Mouse (Mus musculus) spleen, adult 2 months (tissue): ENCODE results near the gene Morn5. TPM values are rescaled to one million over a fixed set of nuclear protein-coding genes. Genes with fewer than 3 reads are reported as not detected.

Source experiments
- DNase-seq, 2 experiments: peaks; one replicate each; pipeline versions ENCODE4 v3.0.0 to v3.0.0-alpha.2; 2012 to 2021; ENCODE audit warnings: low spot score in 2 of 2, low read depth in 1 of 2
- H3K27ac ChIP-seq: fragments of 200-500 bp; 2 replicates; pipeline ENCODE4 v1.5.1; 2012; ENCODE audit warnings: low read length, inconsistent platforms; ENCODE audit not compliant: insufficient read depth
- H3K27me3 ChIP-seq: fragments of 200-500 bp; 2 replicates; pipeline ENCODE4 v1.6.1; 2012; ENCODE audit warnings: mild to moderate bottlenecking, moderate library complexity, low read length, inconsistent platforms; ENCODE audit not compliant: control insufficient read depth, insufficient read depth
- H3K36me3 ChIP-seq: fragments of 200-500 bp; 2 replicates; pipeline ENCODE4 v1.6.1; 2012; ENCODE audit warnings: mild to moderate bottlenecking, low read length, inconsistent platforms; ENCODE audit not compliant: control insufficient read depth, insufficient read depth
- H3K4me1 ChIP-seq: fragments of 200-500 bp; 2 replicates; pipeline ENCODE4 v1.6.1; 2011; ENCODE audit warnings: inconsistent platforms; ENCODE audit not compliant: control insufficient read depth, insufficient read depth, insufficient read length
- H3K4me3 ChIP-seq: fragments of 200-500 bp; 2 replicates; pipeline ENCODE4 v1.5.1; 2011; ENCODE audit warnings: mild to moderate bottlenecking, inconsistent platforms; ENCODE audit not compliant: insufficient read depth, insufficient read length; ENCODE audit errors: extremely low read depth
- CTCF ChIP-seq: fragments of 200-500 bp; IDR thresholded peaks from 2 replicates; pipeline ENCODE4 v1.5.1; 2011; ENCODE audit warnings: mild to moderate bottlenecking, inconsistent platforms; ENCODE audit not compliant: insufficient read depth, insufficient read length, insufficient replicate concordance; ENCODE audit errors: extremely low read depth
- POLR2A ChIP-seq: fragments of 200-500 bp; IDR thresholded peaks from 2 replicates; pipeline ENCODE4 v1.6.1; 2011; ENCODE audit warnings: low read depth, low read length, inconsistent platforms
- WGBS: fragments of 180-500 bp; shearing (Covaris S2); methylation state at CpG from one replicate; pipeline ENCODE4 v1.1.7; 2018; 5-methylcytosine and 5-hydroxymethylcytosine counted together
- polyA plus RNA-seq: library from polyadenylated mRNA; depleted of rRNA; stranded (reverse); fragments of >200 nt; gene quantifications from 2 replicates; pipeline ENCODE4 v1.2.3, GENCODE M21; 2012

Morn5 gene
- polyA plus RNA-seq, 1 experiment: not detected

DNA sequence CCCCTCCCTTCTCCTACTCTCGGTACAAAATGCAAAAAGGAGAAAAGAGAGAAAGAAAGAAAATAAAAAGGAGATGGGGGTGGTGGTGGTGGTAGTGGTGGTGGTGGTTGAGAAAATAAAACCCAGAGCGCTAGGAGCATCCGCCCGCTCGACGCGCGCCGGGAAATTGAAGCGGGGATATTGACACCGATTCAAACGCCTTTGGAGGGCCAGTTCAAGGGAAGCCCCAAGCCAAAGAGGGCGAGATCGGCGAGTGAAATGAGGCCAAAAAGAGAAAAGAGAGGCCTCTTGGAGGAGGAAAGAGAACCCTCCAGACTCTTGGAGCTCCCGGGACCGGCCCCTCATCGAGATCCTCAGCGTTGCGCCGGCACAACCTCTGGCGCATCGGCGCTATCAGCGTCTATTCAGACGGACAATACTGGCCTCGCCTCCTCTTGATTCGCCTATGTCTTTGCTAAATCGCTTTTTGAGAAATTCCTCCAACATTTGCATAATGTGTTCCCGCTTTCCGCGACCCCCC lies 55.2 kb downstream of the Morn5 start:
- peaks cover 20% of the 10 kb centered on the region for H3K27me3 ChIP-seq
- 2% methylated on average over 32 of the region's 32 CpGs for WGBS
- peaks cover 4% of the 10 kb centered on the region for H3K4me1 ChIP-seq
- no peaks in the 10 kb centered on the region for H3K36me3 ChIP-seq
- TF ChIP-seq CTCF (no peak), POLR2A (no peak)
- H3K27ac ChIP-seq: no peak overlapping the region
- DNase-seq: no peak
- no peak overlapping the region for H3K4me3 ChIP-seq

DNA sequence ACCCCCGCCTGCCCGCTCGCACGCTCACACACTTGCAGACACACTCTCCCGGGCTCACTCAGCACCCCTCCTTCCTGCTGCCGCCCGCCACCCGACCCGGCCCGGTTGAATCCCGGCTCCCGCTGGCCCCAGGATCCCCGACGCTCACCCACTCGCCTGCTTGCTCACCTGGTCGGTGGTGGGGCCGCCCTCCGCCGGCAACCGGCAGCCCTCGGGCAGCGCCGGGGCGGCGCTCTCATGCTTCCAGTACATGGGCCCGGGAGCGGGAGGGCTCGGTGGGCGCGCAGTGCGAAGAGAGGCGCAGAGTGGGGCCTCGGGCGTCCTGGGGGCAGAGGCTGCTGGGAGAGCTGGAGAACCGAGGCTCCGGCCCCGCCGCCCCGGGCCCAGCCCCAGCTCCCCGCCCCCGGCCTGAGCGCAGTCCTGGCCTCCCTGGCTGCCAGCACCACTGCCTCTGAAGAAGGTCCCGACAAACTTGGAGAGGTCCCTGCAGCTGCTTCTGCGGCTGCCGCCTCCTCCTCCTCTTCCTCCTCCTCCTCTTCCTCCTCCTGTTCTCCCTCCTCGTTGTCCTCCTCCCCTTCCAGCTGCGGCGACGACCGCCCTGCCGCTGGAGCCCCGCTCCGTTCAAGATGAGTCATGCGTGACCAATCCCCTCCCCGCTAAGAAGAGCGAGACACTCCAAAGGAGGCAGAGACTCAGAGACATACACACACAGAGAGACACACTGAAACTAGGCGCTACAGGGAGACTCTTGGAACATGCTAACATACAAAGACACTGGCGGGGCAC lies 55.9 kb downstream of the Morn5 start, which contains the start of gene Lhx6:
Gene Lhx6, minus strand, starts transcription at position 453 of the 786 bp plus-strand sequence.
- WGBS: 2% methylated on average over 55 of the region's 58 CpGs

DNA sequence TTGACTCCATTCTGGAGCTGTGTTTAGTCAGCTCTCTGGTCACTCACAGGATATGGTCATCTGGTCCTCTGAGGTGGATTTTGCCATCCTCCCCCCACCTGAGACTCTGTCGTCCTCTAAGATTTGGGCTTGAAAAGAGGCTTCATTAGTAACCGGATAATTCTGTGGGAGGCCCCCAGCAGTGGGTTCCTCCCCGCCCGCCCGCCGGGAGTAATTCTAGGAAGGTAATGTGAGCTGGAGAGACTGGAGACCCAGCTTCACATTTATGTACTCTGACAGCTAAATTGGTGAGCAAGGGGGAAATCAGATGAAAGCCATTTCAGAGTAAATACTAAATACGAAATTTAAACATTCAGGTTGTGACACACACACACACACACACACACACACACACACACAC lies 59.4 kb downstream of the Morn5 start:
- 19% methylated on average over 7 of the region's 7 CpGs for WGBS
- no peak overlapping the region for H3K4me3 ChIP-seq
- peaks cover 2% of the 10 kb centered on the region; the same call in 1 of the 2 replicates for H3K4me1 ChIP-seq
- H3K27ac ChIP-seq: no peak overlapping the region
- DNase-seq: no peak
- no peak for TF ChIP-seq POLR2A
- TF ChIP-seq CTCF: no peak
- H3K36me3 ChIP-seq: no peaks in the 10 kb centered on the region
- peaks cover 19% of the 10 kb centered on the region for H3K27me3 ChIP-seq

More for the DNA sequence above, 55.9 kb downstream of the Morn5 start, which contains the start of gene Lhx6:
- peaks cover 4% of the 10 kb centered on the region for H3K4me1 ChIP-seq
- no peaks in the 10 kb centered on the region for H3K36me3 ChIP-seq
- H3K27ac ChIP-seq: no peak within 1 kb of the TSS
- no peak for TF ChIP-seq POLR2A
- no peak for TF ChIP-seq CTCF
- peaks cover 20% of the 10 kb centered on the region for H3K27me3 ChIP-seq
- no peak for DNase-seq
- H3K4me3 ChIP-seq: no peak within 1 kb of the TSS; the same call in 1 of the 2 replicates

- TF ChIP-seq CTCF: no peak
- no peak for TF ChIP-seq POLR2A
- no peaks in the 10 kb centered on the region for H3K4me1 ChIP-seq
- 57% methylated on average over 3 of the region's 3 CpGs for WGBS
- H3K4me3 ChIP-seq: no peak overlapping the region
- peaks cover 10% of the 10 kb centered on the region for H3K36me3 ChIP-seq
- no peak for DNase-seq
- peaks cover 3% of the 10 kb centered on the region; the same call in 1 of the 2 replicates for H3K27me3 ChIP-seq
- H3K27ac ChIP-seq: no peak overlapping the region
These were observed 63.4 kb downstream of the Morn5 start for GRCm38 (mm10) chr2:36112632-36113031.

DNA sequence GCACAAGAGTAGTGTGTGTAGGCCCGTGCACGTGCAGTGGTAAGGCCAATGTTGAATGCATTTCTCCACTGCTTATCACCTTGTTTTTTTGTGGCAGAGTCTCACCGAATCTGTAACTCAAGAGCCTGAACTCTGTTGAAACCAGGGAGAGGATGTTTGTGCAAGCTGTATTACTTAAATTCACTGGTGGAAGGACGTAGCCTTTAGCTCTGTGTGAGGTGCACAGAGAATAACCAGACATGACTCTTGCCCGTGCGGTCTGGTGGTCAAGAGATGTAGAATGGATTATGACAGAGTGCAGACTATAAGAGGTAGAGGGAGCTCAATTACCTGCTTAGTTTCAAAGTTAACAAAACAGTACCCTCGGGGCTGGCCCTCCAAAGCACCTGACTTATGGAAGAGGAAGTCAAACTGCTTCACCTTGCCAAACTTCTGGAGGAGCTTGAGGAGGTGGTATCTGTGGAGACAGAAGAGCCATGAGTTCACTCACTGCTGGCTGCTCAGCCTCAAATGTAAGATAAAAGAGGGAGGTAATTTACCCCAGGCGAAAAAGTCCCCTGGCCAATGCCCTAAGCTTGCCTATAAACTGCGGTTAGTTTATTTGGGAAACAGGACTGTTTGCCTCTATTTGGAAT lies 77.7 kb downstream of the Morn5 start:
- no peaks in the 10 kb centered on the region for H3K27me3 ChIP-seq
- TF ChIP-seq CTCF: no peak
- TF ChIP-seq POLR2A: no peak
- H3K4me3 ChIP-seq: no peak overlapping the region
- H3K27ac ChIP-seq: no peak overlapping the region
- 0 out of 2 replicates have a peak, but pooled peaks cover 3% of the 10 kb centered on the region for H3K4me1 ChIP-seq
- no peak for DNase-seq
- H3K36me3 ChIP-seq: peaks cover 36% of the 10 kb centered on the region
- 88% methylated on average over 9 of the region's 9 CpGs for WGBS

DNA sequence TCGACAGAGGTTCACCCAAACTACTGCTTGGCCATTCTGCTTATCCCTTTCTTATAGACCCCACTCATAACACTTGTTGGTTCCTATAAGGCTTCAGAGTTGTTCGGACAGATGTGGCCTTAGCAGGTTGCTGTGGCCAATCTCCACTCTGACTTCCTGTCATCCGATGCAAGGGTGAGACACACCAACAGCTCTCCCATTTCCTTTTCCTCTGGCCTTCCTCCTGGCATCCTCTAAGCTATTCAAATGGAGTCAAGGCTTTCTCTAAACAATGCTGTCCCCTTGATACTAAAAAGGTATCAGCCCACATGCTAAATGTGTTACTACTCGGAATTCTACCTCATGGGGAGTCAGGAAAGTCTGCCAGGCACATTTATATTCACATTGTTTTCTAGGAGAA lies 78.7 kb downstream of the Morn5 start:
- H3K4me1 ChIP-seq: 0 out of 2 replicates have a peak, but pooled peaks cover 3% of the 10 kb centered on the region
- H3K27ac ChIP-seq: no peak overlapping the region
- no peak overlapping the region for H3K4me3 ChIP-seq
- DNase-seq: no peak
- TF ChIP-seq CTCF: no peak
- TF ChIP-seq POLR2A: no peak
- 83% methylated on average over 4 of the region's 4 CpGs for WGBS
- H3K36me3 ChIP-seq: peaks cover 34% of the 10 kb centered on the region
- H3K27me3 ChIP-seq: no peaks in the 10 kb centered on the region
